Mouse (Mus musculus): ENCODE data around the gene Vkorc1. TPM values are rescaled to one million over a fixed set of nuclear protein-coding genes. Genes with fewer than 3 reads are reported as not detected.
A peak's percentile ranks its signal among the peaks of the same experiment; 100 is the strongest.
"Not testable (repeated sequence)": the region's sequence is repeated elsewhere in the genome, so short reads cannot be mapped to it uniquely, and the experiment has no call there.

The Vkorc1 gene
- total and polyA plus RNA-seq, 3 experiments, result 36.2 to 66.4 TPM; not detected in 1

DNA sequence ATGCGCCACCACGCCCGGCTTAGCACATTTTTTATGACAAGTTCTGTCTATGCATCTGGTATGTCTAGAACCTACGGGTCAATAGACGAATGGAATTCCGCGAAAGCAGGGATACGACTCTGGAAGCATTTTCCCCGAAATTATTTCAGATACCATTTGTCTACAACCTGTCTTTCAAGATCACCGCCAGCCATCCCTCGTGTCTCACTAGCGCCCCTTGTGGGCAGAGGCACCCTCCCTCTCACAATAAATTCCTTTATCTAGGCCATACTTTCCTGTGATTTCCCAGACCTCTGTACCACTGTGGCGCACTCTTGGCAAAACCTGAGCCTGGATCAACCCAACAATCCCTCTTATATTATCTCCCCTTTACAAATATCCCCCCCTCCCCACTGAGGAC is 967 bp upstream of the Vkorc1 start (continued):
- TF ChIP-seq NELFE (IDR thresholded peaks at IDR 0.05; ENCODE audit: low read depth, low read length), result no peak
- TF ChIP-seq MAZ (IDR thresholded peaks at IDR 0.05; ENCODE audit: low read depth, low read length), result 0 out of 2 replicates have a peak, but pooled peaks have one; percentile 31
- no peak for TF ChIP-seq BHLHE40 (IDR thresholded peaks at IDR 0.05; ENCODE audit: borderline replicate concordance, low read depth, low read length)
- TF ChIP-seq MEF2A (IDR thresholded peaks at IDR 0.05; ENCODE audit: extremely low read depth, insufficient replicate concordance, low read depth, low read length, poor library complexity, severe bottlenecking), result no peak
- TF ChIP-seq POLR2AphosphoS2 (IDR thresholded peaks at IDR 0.05; ENCODE audit: low read length), result no peak
- TF ChIP-seq SIN3A (IDR thresholded peaks at IDR 0.05; ENCODE audit: low read length), result no peak
- TF ChIP-seq KAT2A (conservative IDR thresholded peaks at IDR 0.05; ENCODE audit: low read depth, low read length), result no peak
- TF ChIP-seq ELF1 (IDR thresholded peaks at IDR 0.05; ENCODE audit: low read depth, low read length), result no peak
- TF ChIP-seq POLR2A (IDR thresholded peaks at IDR 0.05; ENCODE audit: control insufficient read depth in 1 of 2, insufficient read depth in 1 of 2, low read depth in 1 of 2, low read length in 2 of 2, poor library complexity in 1 of 2), result no peak
- TF ChIP-seq SMC3 (IDR thresholded peaks at IDR 0.05; ENCODE audit: low read depth, low read length), result peak; percentile 31; the same call in 1 of the 2 replicates
- no peak for TF ChIP-seq ZKSCAN1 (IDR thresholded peaks at IDR 0.05; ENCODE audit: low read depth, low read length)
- no peak for TF ChIP-seq GATA1 (IDR thresholded peaks at IDR 0.05; ENCODE audit: low read depth, low read length)
- TF ChIP-seq CHD1 (IDR thresholded peaks at IDR 0.05; ENCODE audit: low read depth, low read length), result no peak
- peak; percentile 73 to 86 (median 78) for TF ChIP-seq CTCF (IDR thresholded peaks at IDR 0.05 in 2 of 3, conservative IDR thresholded peaks at IDR 0.05 in 1 of 3; ENCODE audit: control insufficient read depth in 1 of 3, insufficient read depth in 1 of 3, low read depth in 2 of 3, low read length in 3 of 3, poor library complexity in 1 of 3, severe bottlenecking in 1 of 3)
- no peak for TF ChIP-seq MAFK (IDR thresholded peaks at IDR 0.05; ENCODE audit: borderline replicate concordance, low read depth, low read length)

DNA sequence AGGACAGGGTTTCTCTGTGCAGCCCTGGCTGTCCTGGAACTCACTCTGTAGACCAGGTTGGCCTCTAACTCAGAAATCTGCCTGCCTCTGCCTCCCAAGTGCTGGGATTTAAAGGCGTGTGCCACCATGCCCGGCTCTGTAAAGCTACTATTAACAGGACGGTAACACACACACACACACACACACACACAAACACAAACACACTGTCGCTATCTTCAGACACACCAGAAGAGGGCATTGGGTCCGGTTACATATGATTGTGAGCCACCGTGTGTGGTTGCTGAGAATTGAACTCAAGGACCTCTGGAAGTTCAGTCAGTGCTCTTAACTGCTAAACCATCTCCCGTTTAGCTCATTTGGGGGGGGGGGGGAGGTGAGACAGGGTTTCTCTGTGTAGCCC is 474 bp upstream of the Vkorc1 start:
- H3K79me2 ChIP-seq (ENCODE audit: control insufficient read depth, insufficient read depth, low read length, poor library complexity); H3K9me3 ChIP-seq (replicated peaks; ENCODE audit: insufficient read depth, low read length); H3K27ac ChIP-seq (ENCODE audit: control insufficient read depth, low read depth, low read length); DNase-seq (ENCODE audit: low read depth, low spot score); H3K27me3 ChIP-seq (ENCODE audit: control insufficient read depth in 1 of 2, insufficient read depth in 2 of 2, low read length in 2 of 2); H3K9ac ChIP-seq (ENCODE audit: control insufficient read depth, low read depth, low read length, poor library complexity, severe bottlenecking): not testable (repeated sequence)
- peak overlapping the region; percentile 17 to 75; a peak in 3 of 4 replicates for H3K4me3 ChIP-seq (ENCODE audit: control insufficient read depth in 1 of 2, insufficient read depth in 1 of 2, low read depth in 2 of 2, low read length in 2 of 2)
- H3K4me1 ChIP-seq (ENCODE audit: control insufficient read depth in 1 of 2, insufficient read depth in 2 of 2, low read length in 2 of 2), result peaks cover 23 to 42% of the 10 kb centered on the region in 2 experiments
- H3K36me3 ChIP-seq (ENCODE audit: control insufficient read depth in 1 of 2, insufficient read depth in 2 of 2, low read length in 2 of 2), result peaks cover 0 to 24% of the 10 kb centered on the region in 2 experiments; a peak in 2 of 4 replicates

DNA sequence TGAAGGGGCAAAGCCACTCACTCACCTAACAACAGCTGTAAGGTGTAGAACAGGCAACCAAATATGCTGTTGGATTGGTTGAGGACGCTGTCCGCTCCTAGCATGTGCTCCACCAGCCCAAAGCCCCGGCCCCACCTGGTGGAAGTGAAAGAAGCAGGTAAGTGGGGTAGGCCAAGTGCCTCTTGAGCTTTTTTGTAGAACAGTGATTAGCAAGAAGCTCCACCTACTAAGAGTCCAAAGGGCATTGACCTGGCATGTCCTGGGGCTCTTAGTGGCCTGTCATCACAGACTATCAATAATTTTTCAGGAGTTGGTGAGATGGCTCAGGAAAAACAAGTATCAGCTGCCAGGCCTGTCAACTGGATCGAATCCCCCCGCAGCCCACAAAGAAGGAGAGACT is 937 bp downstream of the Vkorc1 start:
- peak overlapping the region; percentile 76; the same call in 1 of the 2 replicates for H3K9ac ChIP-seq (ENCODE audit: control insufficient read depth, low read depth, low read length, poor library complexity, severe bottlenecking)
- no peaks in the 10 kb centered on the region for H3K27me3 ChIP-seq (ENCODE audit: control insufficient read depth in 1 of 2, insufficient read depth in 2 of 2, low read length in 2 of 2)
- no peak overlapping the region for H3K27ac ChIP-seq (ENCODE audit: control insufficient read depth, low read depth, low read length)
- peaks cover 0 to 15% of the 10 kb centered on the region in 2 experiments; a peak in 2 of 4 replicates for H3K36me3 ChIP-seq (ENCODE audit: control insufficient read depth in 1 of 2, insufficient read depth in 2 of 2, low read length in 2 of 2)
- TF ChIP-seq UBTF (IDR thresholded peaks at IDR 0.05; ENCODE audit: borderline replicate concordance, insufficient read depth, low read depth, low read length) (no peak), SMC3 (IDR thresholded peaks at IDR 0.05; ENCODE audit: low read depth, low read length) (no peak), MAZ (IDR thresholded peaks at IDR 0.05; ENCODE audit: low read depth, low read length) (no peak), HCFC1 (IDR thresholded peaks at IDR 0.05; ENCODE audit: low read depth, low read length) (no peak), TCF12 (IDR thresholded peaks at IDR 0.05; ENCODE audit: low read depth, low read length) (no peak), BHLHE40 (IDR thresholded peaks at IDR 0.05; ENCODE audit: borderline replicate concordance, low read depth, low read length) (no peak), JUND (IDR thresholded peaks at IDR 0.05; ENCODE audit: low read depth, low read length) (no peak), E2F4 (IDR thresholded peaks at IDR 0.05; ENCODE audit: borderline replicate concordance, low read depth, low read length) (no peak), ZC3H11A (IDR thresholded peaks at IDR 0.05; ENCODE audit: low read depth, low read length) (no peak), MYB (IDR thresholded peaks at IDR 0.05; ENCODE audit: low read depth, low read length) (no peak), ZMIZ1 (IDR thresholded peaks at IDR 0.05; ENCODE audit: low read depth, low read length) (no peak), CTCF (IDR thresholded peaks at IDR 0.05 in 2 of 3, conservative IDR thresholded peaks at IDR 0.05 in 1 of 3; ENCODE audit: control insufficient read depth in 1 of 3, insufficient read depth in 1 of 3, low read depth in 2 of 3, low read length in 3 of 3, poor library complexity in 1 of 3, severe bottlenecking in 1 of 3) (no peak), CHD2 (IDR thresholded peaks at IDR 0.05; ENCODE audit: low read length) (no peak), POLR2AphosphoS2 (IDR thresholded peaks at IDR 0.05; ENCODE audit: low read length) (no peak)
- H3K4me3 ChIP-seq (ENCODE audit: control insufficient read depth in 1 of 2, insufficient read depth in 1 of 2, low read depth in 2 of 2, low read length in 2 of 2), result peak overlapping the region in 1 of 2 experiments; percentile 75; a peak in 1 of 4 replicates
- H3K4me1 ChIP-seq (ENCODE audit: control insufficient read depth in 1 of 2, insufficient read depth in 2 of 2, low read length in 2 of 2), result peaks cover 18 to 31% of the 10 kb centered on the region in 2 experiments
- no peak for DNase-seq (ENCODE audit: low read depth, low spot score)
- no peaks in the 10 kb centered on the region for H3K9me3 ChIP-seq (replicated peaks; ENCODE audit: insufficient read depth, low read length)
- H3K79me2 ChIP-seq (ENCODE audit: control insufficient read depth, insufficient read depth, low read length, poor library complexity), result no peaks in the 10 kb centered on the region
